Mouse (Mus musculus) kidney, adult 2 months (tissue): ENCODE results near the gene Tcl1.

Experiments used
- CTCF ChIP-seq: fragments of 200-500 bp; conservative IDR thresholded peaks from 2 replicates; pipeline ENCODE4 v1.5.1; 2011; ENCODE audit warnings: low read depth, mild to moderate bottlenecking, control low read depth, low read length, moderate library complexity, mixed read lengths; ENCODE audit not compliant: insufficient read depth, insufficient read length
- POLR2A ChIP-seq: fragments of 200-500 bp; IDR thresholded peaks from one replicate; pipeline ENCODE4 v1.6.1; 2011; ENCODE audit warnings: low read depth, low read length, control low read depth

DNA sequence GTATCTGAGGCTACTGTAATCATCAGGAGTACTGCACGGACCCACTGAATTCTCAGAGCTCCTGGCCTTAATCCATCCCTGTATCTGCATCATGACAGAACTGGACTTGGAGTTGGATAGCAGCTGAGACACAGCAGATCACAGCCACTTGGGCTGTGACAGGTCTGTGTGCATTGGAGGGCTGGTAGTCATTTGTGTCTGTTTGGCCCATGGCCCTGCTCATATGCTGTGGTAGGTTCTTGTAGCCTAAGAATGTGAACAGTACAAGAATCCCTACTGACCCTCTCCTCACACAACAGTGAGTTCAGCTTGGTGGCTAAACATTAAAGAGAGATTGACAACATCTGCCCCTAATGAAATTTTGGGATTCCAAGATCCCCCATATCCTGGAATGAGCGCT lies 49.2 kb downstream of the Tcl1 start:
- no peak for TF ChIP-seq CTCF
- TF ChIP-seq POLR2A, result no peak
